Mouse (Mus musculus) stomach, embryonic 16.5 days (tissue): ENCODE data around the gene Olfr26. TPM values are rescaled to one million over a fixed set of nuclear protein-coding genes. Genes with fewer than 3 reads are reported as not detected.

ENCODE experiments used
- polyA plus RNA-seq: library from polyadenylated mRNA; unstranded; fragments of >200 nt; fragmentation: Nextera tagmentation; extraction: Ambion mirVana; gene quantifications from 2 replicates; pipeline ENCODE4 v1.2.1, GENCODE M21; 2015

Olfr26 gene
- polyA plus RNA-seq, 1 experiment from 2014 or later = not detected

Other genes with a start within 250 kb of the Olfr26 start
- gene Olfr914, start 250.0 kb upstream of the Olfr26 start, polyA plus RNA-seq = not detected in 2 replicates
- gene Olfr916, start 195.2 kb upstream of the Olfr26 start, polyA plus RNA-seq = not detected in 2 replicates
- not detected in 2 replicates for gene Olfr917, start 189.2 kb upstream of the Olfr26 start, polyA plus RNA-seq
- gene Olfr918, start 180.5 kb upstream of the Olfr26 start, polyA plus RNA-seq = not detected in 2 replicates
- not detected in 2 replicates for gene Olfr919, start 151.4 kb upstream of the Olfr26 start, polyA plus RNA-seq
- 25.2 and 26.6 TPM in 2 replicates for gene Vwa5a, start 136.8 kb upstream of the Olfr26 start, polyA plus RNA-seq
- gene Olfr920, start 102.8 kb upstream of the Olfr26 start, polyA plus RNA-seq = 0.03 TPM in 1 of 2 replicates, not detected in the other
- gene Olfr921, start 82.0 kb upstream of the Olfr26 start, polyA plus RNA-seq = not detected in 2 replicates
- gene Olfr922, start 40.4 kb upstream of the Olfr26 start, polyA plus RNA-seq = not detected in 2 replicates
- gene Olfr923, start 28.5 kb upstream of the Olfr26 start, polyA plus RNA-seq = not detected in 2 replicates
- gene Olfr924, start 10.6 kb upstream of the Olfr26 start, polyA plus RNA-seq = not detected in 2 replicates
- gene Olfr926, start 22.1 kb downstream of the Olfr26 start, polyA plus RNA-seq = not detected in 2 replicates
- gene Olfr930, start 74.7 kb downstream of the Olfr26 start, polyA plus RNA-seq = not detected in 2 replicates
- gene Olfr933, start 117.3 kb downstream of the Olfr26 start, polyA plus RNA-seq = not detected in 2 replicates
- gene Olfr934, start 133.3 kb downstream of the Olfr26 start, polyA plus RNA-seq = not detected in 2 replicates
- not detected in 2 replicates for gene Olfr935, start 144.6 kb downstream of the Olfr26 start, polyA plus RNA-seq
- gene Olfr146, start 168.3 kb downstream of the Olfr26 start, polyA plus RNA-seq = not detected in 2 replicates
- gene Olfr937, start 209.9 kb downstream of the Olfr26 start, polyA plus RNA-seq = not detected in 2 replicates
- gene Olfr938, start 223.8 kb downstream of the Olfr26 start, polyA plus RNA-seq = not detected in 2 replicates